Mouse (Mus musculus) megakaryocyte, embryonic 14.5 days (primary cell): ENCODE measurements around the gene D630003M21Rik. TPM values are rescaled to one million over a fixed set of nuclear protein-coding genes. Genes with fewer than 3 reads are reported as not detected.

Experiments used
- H3K27me3 ChIP-seq: replicated peaks from 2 replicates; pipeline ENCODE3; 2012; ENCODE audit warnings: inconsistent platforms
- H3K36me3 ChIP-seq: replicated peaks from 2 replicates; pipeline ENCODE3; 2012; ENCODE audit warnings: low read length, inconsistent platforms, mixed read lengths
- H3K4me1 ChIP-seq: 2 replicates; pipeline ENCODE4 v1.6.1; 2012; ENCODE audit warnings: inconsistent platforms
- H3K4me3 ChIP-seq: replicated peaks from 2 replicates; pipeline ENCODE3; 2012; ENCODE audit warnings: moderate library complexity, mild to moderate bottlenecking, inconsistent platforms
- H3K9me3 ChIP-seq: 2 replicates; pipeline ENCODE4 v1.6.1; 2012; ENCODE audit warnings: inconsistent platforms
- FLI1 ChIP-seq: IDR thresholded peaks from 2 replicates; pipeline ENCODE4 v1.6.1; 2012; ENCODE audit warnings: low read length, inconsistent platforms, mixed read lengths
- GATA1 ChIP-seq: IDR thresholded peaks from 3 replicates; pipeline ENCODE4 v1.6.1; 2012; ENCODE audit warnings: mixed read lengths, low read length, inconsistent platforms, borderline replicate concordance
- polyA plus RNA-seq: library from polyadenylated mRNA; stranded (reverse); fragments of >175 nt; gene quantifications from 2 replicates; pipeline ENCODE4 v1.2.3, GENCODE M21; 2012; ENCODE audit warnings: low replicate concordance; ENCODE audit not compliant: insufficient read depth

The D630003M21Rik gene
- polyA plus RNA-seq, 1 experiment = not detected

- TF ChIP-seq GATA1 = no peak
- TF ChIP-seq FLI1 = no peak
- Histone ChIP-seq H3K9me3 (no peaks in the 10 kb centered on the region), H3K27me3 (peaks cover 72% of the 10 kb centered on the region), H3K36me3 (no peaks in the 10 kb centered on the region), H3K4me1 (peaks cover 9% of the 10 kb centered on the region), H3K4me3 (peak within 1 kb of the TSS; percentile 72)
Observed at GRCm38 (mm10) chr2:158258005-158258418, 29.0 kb upstream of the D630003M21Rik start, which contains the start of gene Bpi. Gene Bpi, plus strand, starts transcription at chr2:158258094.

GRCm38 (mm10) chr2:158256894-158257293, 27.9 kb upstream of the D630003M21Rik start:
- Histone ChIP-seq H3K9me3 (no peaks in the 10 kb centered on the region), H3K27me3 (peaks cover 72% of the 10 kb centered on the region), H3K4me1 (peaks cover 9% of the 10 kb centered on the region), H3K4me3 (no peak overlapping the region), H3K36me3 (no peaks in the 10 kb centered on the region)
- TF ChIP-seq FLI1 = no peak
- TF ChIP-seq GATA1 = no peak

- Histone ChIP-seq H3K9me3 (peaks cover 4% of the 10 kb centered on the region; the same call in 1 of the 2 replicates), H3K4me3 (no peak overlapping the region), H3K36me3 (no peaks in the 10 kb centered on the region), H3K27me3 (peaks cover 74% of the 10 kb centered on the region), H3K4me1 (peaks cover 9% of the 10 kb centered on the region)
- TF ChIP-seq FLI1 = no peak
- TF ChIP-seq GATA1 = no peak
Observed at GRCm38 (mm10) chr2:158253806-158254205, 24.8 kb upstream of the D630003M21Rik start.

DNA sequence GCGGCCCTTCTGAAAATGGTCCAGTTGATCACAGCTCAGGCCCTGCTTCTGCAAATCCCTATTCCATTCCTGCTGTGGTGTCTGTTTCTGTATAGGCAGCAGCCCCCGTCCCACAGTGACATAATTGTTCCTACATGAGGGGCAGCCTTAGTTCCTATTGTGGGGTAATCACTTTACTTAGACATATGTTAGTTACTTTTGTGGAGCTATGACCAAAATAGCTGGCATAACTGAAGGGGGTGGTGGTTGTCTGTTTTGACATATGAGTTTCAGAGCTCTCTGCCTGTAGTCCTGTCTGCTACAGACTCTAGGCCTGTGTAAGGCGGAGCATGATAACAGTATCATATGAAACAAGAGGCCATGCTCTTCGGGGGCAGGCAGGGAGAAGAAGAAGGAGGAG, 21.5 kb upstream of the D630003M21Rik start:
- Histone ChIP-seq H3K9me3 (peaks cover 8% of the 10 kb centered on the region; the same call in 1 of the 2 replicates), H3K36me3 (no peaks in the 10 kb centered on the region), H3K27me3 (peaks cover 77% of the 10 kb centered on the region), H3K4me3 (no peak overlapping the region), H3K4me1 (peaks cover 6% of the 10 kb centered on the region)
- TF ChIP-seq GATA1 = no peak
- TF ChIP-seq FLI1 = no peak

DNA sequence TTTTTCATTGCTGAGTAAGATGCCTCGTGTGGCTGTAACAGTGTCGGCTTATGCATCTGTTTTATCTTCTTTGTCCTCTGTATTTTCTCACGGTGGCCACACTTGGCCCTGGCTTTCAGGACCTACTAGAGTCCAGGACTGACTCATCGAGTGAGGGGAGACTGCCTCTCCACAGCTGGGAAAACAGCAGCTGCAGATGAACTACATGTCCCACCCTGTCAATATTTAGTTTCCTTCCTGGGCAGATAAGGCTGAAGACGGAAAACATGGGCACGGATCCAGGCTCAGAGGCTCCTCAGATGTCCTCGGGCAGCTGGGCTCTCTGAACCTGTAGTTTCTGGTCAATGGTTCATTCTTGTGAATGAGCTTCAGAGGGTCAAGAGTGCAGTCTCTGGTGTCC, 19.3 kb upstream of the D630003M21Rik start:
- H3K4me3 ChIP-seq = no peak overlapping the region
- peaks cover 74% of the 10 kb centered on the region for H3K27me3 ChIP-seq
- H3K9me3 ChIP-seq = peaks cover 8% of the 10 kb centered on the region; the same call in 1 of the 2 replicates
- H3K36me3 ChIP-seq = no peaks in the 10 kb centered on the region
- TF ChIP-seq FLI1 = no peak
- no peak for TF ChIP-seq GATA1
- peaks cover 6% of the 10 kb centered on the region for H3K4me1 ChIP-seq

DNA sequence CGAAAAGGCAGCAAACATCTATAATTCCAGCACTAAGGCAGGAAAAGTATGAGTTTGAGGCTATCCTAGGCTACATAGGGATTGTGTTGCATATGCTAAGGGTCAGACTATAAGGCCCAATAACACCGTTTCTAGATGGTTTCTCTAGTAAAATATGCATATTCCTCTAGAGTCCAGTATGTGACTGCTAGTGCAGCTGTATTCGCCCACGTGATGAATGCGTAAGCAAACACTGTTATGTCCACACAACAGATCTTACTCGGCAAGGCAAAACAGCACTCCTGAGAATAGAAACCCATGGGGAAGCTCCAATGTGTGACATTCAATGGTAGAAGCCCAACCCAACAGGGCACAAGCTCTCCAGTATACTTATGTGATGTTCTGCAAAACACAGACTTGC, 18.8 kb upstream of the D630003M21Rik start:
- H3K36me3 ChIP-seq = no peaks in the 10 kb centered on the region
- TF ChIP-seq GATA1 (no peak), FLI1 (no peak)
- H3K9me3 ChIP-seq = peaks cover 8% of the 10 kb centered on the region; the same call in 1 of the 2 replicates

DNA sequence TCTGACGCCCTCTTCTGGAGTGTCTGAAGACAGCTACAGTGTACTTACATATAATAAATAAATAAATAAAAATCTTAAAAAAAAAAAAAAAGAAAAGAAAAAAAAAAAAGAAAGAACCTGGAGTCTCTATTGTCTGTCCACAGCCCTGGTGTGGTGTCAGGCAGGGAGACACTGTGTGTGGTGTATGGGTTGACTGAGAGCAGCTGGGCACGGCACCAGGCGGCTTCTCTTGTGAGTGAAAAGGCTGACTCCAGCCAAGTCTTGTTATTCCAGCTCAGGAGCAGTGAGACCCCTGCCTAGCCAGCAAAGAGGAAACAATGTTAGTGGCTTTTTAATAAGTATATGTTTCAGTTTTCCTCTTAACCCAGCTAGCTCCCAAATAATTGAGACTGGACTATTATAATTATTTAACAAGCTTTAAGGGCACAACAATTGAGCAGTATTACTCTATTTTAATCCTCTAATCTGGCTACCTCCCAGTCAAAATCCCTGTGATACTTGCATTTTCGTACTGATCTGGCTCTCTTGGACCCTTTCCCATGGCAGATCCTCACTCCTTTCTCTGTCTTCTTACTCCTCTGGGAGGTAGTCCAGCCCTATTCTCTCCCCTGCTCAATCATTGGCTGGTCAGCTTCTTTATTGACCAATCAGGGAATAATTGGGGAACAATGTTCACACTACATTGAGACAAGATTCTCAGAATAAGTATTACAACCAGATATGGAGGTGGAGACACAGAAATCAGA, 16.2 kb upstream of the D630003M21Rik start:
- no peaks in the 10 kb centered on the region for H3K36me3 ChIP-seq
- H3K27me3 ChIP-seq = peaks cover 72% of the 10 kb centered on the region
- peaks cover 6% of the 10 kb centered on the region for H3K4me1 ChIP-seq
- peaks cover 8% of the 10 kb centered on the region; the same call in 1 of the 2 replicates for H3K9me3 ChIP-seq
- H3K4me3 ChIP-seq = no peak overlapping the region
- TF ChIP-seq FLI1 (no peak), GATA1 (no peak)

More for the DNA sequence above, 18.8 kb upstream of the D630003M21Rik start:
- Histone ChIP-seq H3K27me3 (peaks cover 74% of the 10 kb centered on the region), H3K4me3 (no peak overlapping the region), H3K4me1 (peaks cover 6% of the 10 kb centered on the region)

GRCm38 (mm10) chr2:158243129-158243870, 14.3 kb upstream of the D630003M21Rik start:
- no peaks in the 10 kb centered on the region for H3K36me3 ChIP-seq
- 0 out of 2 replicates have a peak, but pooled peaks cover 7% of the 10 kb centered on the region for H3K9me3 ChIP-seq
- no peak overlapping the region for H3K4me3 ChIP-seq
- H3K27me3 ChIP-seq = peaks cover 62% of the 10 kb centered on the region
- TF ChIP-seq GATA1 (no peak), FLI1 (no peak)
- peaks cover 3% of the 10 kb centered on the region for H3K4me1 ChIP-seq

- no peak for TF ChIP-seq GATA1
- TF ChIP-seq FLI1 = no peak
- Histone ChIP-seq H3K9me3 (0 out of 2 replicates have a peak, but pooled peaks cover 13% of the 10 kb centered on the region), H3K4me1 (no peaks in the 10 kb centered on the region), H3K4me3 (no peak overlapping the region), H3K36me3 (no peaks in the 10 kb centered on the region), H3K27me3 (peaks cover 59% of the 10 kb centered on the region)
Observed at GRCm38 (mm10) chr2:158242170-158242896, 13.3 kb upstream of the D630003M21Rik start.
